Mouse (Mus musculus) thymus, adult 2 months (tissue): ENCODE data around the gene Gnl3.
A peak's percentile ranks its signal among the peaks of the same experiment; 100 is the strongest.

Experiments used
- CTCF ChIP-seq: fragments of 200-500 bp; IDR thresholded peaks from 2 replicates; pipeline ENCODE4 v1.5.1; 2012; ENCODE audit warnings: mild to moderate bottlenecking, control low read depth, low read length, moderate library complexity, borderline replicate concordance; ENCODE audit not compliant: control insufficient read depth, poor library complexity, insufficient read depth; ENCODE audit errors: extremely low read depth
- POLR2A ChIP-seq: fragments of 200-500 bp; IDR thresholded peaks from 2 replicates; pipeline ENCODE4 v1.6.1; 2012; ENCODE audit warnings: mild to moderate bottlenecking, low read length, control low read depth, moderate library complexity; ENCODE audit not compliant: control insufficient read depth, poor library complexity, insufficient read depth; ENCODE audit errors: extremely low read depth

DNA sequence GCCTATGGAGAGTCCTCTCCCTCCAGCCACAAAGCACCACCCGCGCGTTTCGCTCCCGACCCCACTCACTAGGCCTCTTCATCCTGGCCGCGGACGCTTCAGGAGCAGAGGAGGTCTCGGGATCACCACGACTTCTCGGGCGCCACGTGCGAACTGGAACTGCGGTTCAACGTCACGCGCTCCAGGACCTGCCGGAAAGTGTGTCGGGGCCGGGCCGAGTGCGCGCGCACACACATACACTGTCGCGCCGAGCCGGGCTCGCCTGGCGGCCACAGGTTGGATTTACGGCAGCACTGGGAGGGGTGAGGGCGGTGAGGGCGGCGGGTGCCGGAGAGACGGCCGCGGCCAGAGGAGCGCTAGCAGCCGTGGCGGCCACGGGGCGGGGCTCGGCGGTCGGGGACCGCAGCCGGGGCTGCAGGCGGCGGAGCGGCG is at the start of gene Gnl3, which contains the start of gene Pbrm1:
- TF ChIP-seq POLR2A = peak; percentile 85
- TF ChIP-seq CTCF = 0 out of 2 replicates have a peak, but pooled peaks have one; percentile 51
